Mouse (Mus musculus): Measurements from ENCODE around the gene Th. TPM values are rescaled to one million over a fixed set of nuclear protein-coding genes. Genes with fewer than 3 reads are reported as not detected.

The Th gene
- polyA plus RNA-seq, 1 experiment from 2014 or later: 1.3 TPM

Other genes with a start within 250 kb of the Th start
- gene Ins2, start 187.7 kb downstream of the Th start, polyA plus RNA-seq (2016; fragmentation: Nextera tagmentation; extraction: Ambion mirVana): not detected in 2 replicates
- 0.42 and 1.1 TPM in 2 replicates for gene Ascl2, start 38.1 kb upstream of the Th start, polyA plus RNA-seq (2016; fragmentation: Nextera tagmentation; extraction: Ambion mirVana)
- gene Tspan32, start 73.9 kb upstream of the Th start, polyA plus RNA-seq (2016; fragmentation: Nextera tagmentation; extraction: Ambion mirVana): 2.2 and 2.8 TPM in 2 replicates
- 331 and 337 TPM in 2 replicates for gene Cd81, start 121.6 kb upstream of the Th start, polyA plus RNA-seq (2016; fragmentation: Nextera tagmentation; extraction: Ambion mirVana)
- 116 and 121 TPM in 2 replicates for gene Tssc4, start 138.1 kb upstream of the Th start, polyA plus RNA-seq (2016; fragmentation: Nextera tagmentation; extraction: Ambion mirVana)
- 6.2 and 8.8 TPM in 2 replicates for gene Trpm5, start 163.5 kb upstream of the Th start, polyA plus RNA-seq (2016; fragmentation: Nextera tagmentation; extraction: Ambion mirVana)
- 0.94 and 1.8 TPM in 2 replicates for gene Kcnq1, start 175.2 kb upstream of the Th start, polyA plus RNA-seq (2016; fragmentation: Nextera tagmentation; extraction: Ambion mirVana)